Mouse (Mus musculus): ENCODE measurements at regions not wholly inside any gene's neighbourhood (a gene's known extent, or its start where the extent isn't known, plus 50 kb on each side); places are given as distances from the start of the nearest gene placed in this dataset.
"Not testable (repeated sequence)": the region's sequence is repeated elsewhere in the genome, so short reads cannot be mapped to it uniquely, and the experiment has no call there.

DNA sequence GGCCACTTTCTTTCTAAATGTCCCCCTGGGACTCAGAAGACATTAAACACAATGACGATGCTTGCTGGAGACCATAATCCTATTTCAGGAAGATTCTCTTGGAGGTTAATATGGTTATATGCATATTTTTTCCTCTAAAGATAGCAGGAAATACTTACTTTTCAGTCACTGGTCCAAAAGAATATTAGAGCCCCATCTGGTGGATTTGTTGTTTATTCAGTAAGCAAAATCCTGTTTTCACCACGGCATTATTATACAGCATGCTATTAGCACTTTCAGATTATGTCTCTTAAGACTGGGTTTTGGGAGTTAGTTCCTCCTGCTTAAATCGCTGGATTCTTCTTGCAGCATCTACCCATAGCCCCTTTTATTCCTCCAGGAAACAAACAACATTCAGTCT lies 146.6 kb upstream of the Ipo5 start:
- Histone ChIP-seq H3K9me3 (ENCODE audit: low read depth, low read length) (no peaks in the 10 kb centered on the region), H3K4me2 (no peak overlapping the region), H3K36me3 (ENCODE audit: insufficient read depth) (no peaks in the 10 kb centered on the region), H3K9ac (no peak overlapping the region), H3K4me3 (ENCODE audit: low read depth, low read length) (no peak overlapping the region), H3K4me1 (ENCODE audit: insufficient read depth) (no peaks in the 10 kb centered on the region), H3K27me3 (ENCODE audit: insufficient read depth, low read length) (no peaks in the 10 kb centered on the region), H3K27ac (ENCODE audit: low read depth) (no peak overlapping the region)
- ATAC-seq (ENCODE audit: insufficient read depth), result no peak
- peak; percentile 80 for DNase-seq
- 58% methylated on average over 3 of the region's 3 CpGs for WGBS
- TF ChIP-seq CTCF (IDR thresholded peaks at IDR 0.05; ENCODE audit: low read depth), result peak; percentile 47

DNA sequence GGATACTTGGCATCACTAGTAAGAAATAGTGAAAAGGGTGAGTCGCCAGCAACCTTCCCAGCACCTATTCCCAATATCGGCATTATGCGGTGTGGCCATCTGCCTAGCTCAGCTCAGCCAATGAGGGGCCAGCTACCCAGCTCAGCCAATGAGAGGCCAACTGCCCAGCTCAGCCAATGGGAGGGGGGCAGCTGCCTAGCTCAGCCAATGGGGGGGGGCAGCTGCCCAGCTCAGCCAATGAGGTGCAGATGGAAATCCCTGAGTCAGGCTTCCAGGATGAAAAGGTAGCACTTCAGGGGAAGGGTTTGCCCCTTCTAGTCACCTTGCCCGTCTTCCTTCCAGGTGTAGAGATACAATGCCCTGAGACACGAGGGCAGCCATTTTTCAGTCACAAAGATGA lies 144.6 kb upstream of the Ipo5 start:
- Histone ChIP-seq H3K9me3 (ENCODE audit: low read depth, low read length) (no peaks in the 10 kb centered on the region), H3K36me3 (ENCODE audit: insufficient read depth) (no peaks in the 10 kb centered on the region), H3K27me3 (ENCODE audit: insufficient read depth, low read length) (no peaks in the 10 kb centered on the region), H3K4me1 (ENCODE audit: insufficient read depth) (no peaks in the 10 kb centered on the region), H3K27ac (ENCODE audit: low read depth) (no peak overlapping the region), H3K4me2 (no peak overlapping the region), H3K9ac (no peak overlapping the region), H3K4me3 (ENCODE audit: low read depth, low read length) (no peak overlapping the region)
- TF ChIP-seq CTCF (IDR thresholded peaks at IDR 0.05; ENCODE audit: low read depth), result no peak
- ATAC-seq (ENCODE audit: insufficient read depth) (no peak), DNase-seq (no peak)
- 89% methylated on average over 5 of the region's 5 CpGs for WGBS

DNA sequence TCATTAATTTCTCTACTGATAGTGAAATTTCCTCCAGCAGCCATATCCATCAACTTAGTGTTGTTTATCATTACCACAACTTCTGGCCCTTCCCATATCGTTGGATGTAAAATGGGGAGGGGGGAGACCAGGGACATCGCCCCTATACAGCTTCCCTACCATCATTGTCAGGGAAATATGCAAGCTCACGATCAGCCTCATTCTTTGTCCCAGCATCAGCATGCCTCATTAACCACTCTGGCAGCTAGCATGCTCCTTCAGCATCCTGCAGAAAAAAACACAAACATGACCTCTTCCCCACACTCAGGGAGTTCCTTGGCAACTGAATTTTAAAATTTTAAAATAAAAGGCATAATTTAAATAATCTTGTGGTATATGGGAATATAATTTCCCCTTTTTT lies 140.4 kb upstream of the Ipo5 start:
- Histone ChIP-seq H3K36me3 (ENCODE audit: insufficient read depth) (no peaks in the 10 kb centered on the region), H3K4me2 (no peak overlapping the region), H3K27ac (ENCODE audit: low read depth) (no peak overlapping the region), H3K27me3 (ENCODE audit: insufficient read depth, low read length) (no peaks in the 10 kb centered on the region), H3K9me3 (ENCODE audit: low read depth, low read length) (no peaks in the 10 kb centered on the region), H3K4me1 (ENCODE audit: insufficient read depth) (no peaks in the 10 kb centered on the region), H3K4me3 (ENCODE audit: low read depth, low read length) (no peak overlapping the region), H3K9ac (no peak overlapping the region)
- ATAC-seq (ENCODE audit: insufficient read depth), result no peak
- DNase-seq, result no peak
- 53% methylated on average over 3 of the region's 3 CpGs for WGBS
- no peak for TF ChIP-seq CTCF (IDR thresholded peaks at IDR 0.05; ENCODE audit: low read depth)

DNA sequence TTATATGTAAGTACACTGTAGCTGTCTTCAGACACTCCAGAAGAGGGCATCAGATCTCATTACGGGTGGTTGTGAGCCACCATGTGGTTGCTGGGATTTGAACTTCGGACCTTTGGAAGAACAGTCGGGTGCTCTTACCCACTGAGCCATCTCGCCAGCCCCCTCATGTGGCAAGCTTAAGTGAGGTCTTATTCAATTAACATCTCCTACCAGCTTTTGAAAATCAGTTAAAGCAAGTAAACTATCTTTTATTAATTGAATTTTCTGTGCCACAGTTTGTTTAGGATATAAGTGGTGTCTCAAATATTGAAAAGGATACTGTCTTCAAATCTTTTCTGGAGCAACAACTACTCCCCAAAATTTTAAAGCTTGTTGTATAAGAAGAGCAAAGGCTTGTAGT lies 138.0 kb upstream of the Ipo5 start:
- not testable (repeated sequence) for H3K27ac ChIP-seq (ENCODE audit: low read depth); H3K36me3 ChIP-seq (ENCODE audit: insufficient read depth); H3K27me3 ChIP-seq (ENCODE audit: insufficient read depth, low read length); H3K4me1 ChIP-seq (ENCODE audit: insufficient read depth); H3K4me2 ChIP-seq; H3K9ac ChIP-seq; H3K9me3 ChIP-seq (ENCODE audit: low read depth, low read length); DNase-seq; ATAC-seq (ENCODE audit: insufficient read depth); H3K4me3 ChIP-seq (ENCODE audit: low read depth, low read length)
- WGBS, result 76% methylated on average over 3 of the region's 4 CpGs

DNA sequence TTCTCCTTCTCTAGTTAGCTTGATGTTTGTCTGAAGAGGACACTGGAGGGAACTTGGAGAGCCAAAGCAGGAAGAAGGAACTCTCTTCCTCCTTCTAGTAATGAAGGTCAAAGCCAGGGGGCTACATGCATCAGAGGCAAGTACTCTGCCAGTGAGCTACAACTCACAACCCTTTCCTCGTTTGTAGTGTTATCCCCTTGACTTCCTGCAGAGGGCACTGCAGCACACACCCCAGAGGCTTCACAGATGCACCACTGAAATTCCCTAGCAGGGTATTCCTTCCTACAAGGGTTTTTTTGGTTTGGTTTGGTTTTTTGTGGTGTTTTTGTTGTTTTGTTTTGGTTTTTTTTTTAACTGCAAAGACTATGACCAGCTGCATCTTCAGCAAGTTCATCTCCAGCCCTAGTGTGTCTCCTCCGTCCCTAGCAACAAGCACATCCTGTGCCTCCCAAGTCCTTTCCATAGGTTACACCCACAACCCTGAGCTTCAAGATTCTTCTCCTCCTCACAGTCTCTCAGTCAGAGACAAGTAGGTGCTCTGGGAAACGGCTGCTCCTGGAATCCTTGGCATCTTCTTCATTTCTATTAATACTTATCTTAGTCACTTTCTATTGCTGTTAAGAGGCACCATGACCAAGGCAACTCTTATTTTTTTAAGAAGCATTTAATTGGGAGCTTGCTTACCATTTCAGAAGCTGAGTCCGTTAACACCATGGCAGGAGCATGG lies 119.0 kb upstream of the Ipo5 start:
- no peaks in the 10 kb centered on the region for H3K4me1 ChIP-seq (ENCODE audit: insufficient read depth)
- ATAC-seq (ENCODE audit: insufficient read depth) (no peak), DNase-seq (peak; percentile 17)
- no peaks in the 10 kb centered on the region for H3K36me3 ChIP-seq (ENCODE audit: insufficient read depth)
- H3K9ac ChIP-seq, result no peak overlapping the region
- peak; percentile 61 for TF ChIP-seq CTCF (IDR thresholded peaks at IDR 0.05; ENCODE audit: low read depth)
- H3K4me3 ChIP-seq (ENCODE audit: low read depth, low read length), result no peak overlapping the region
- no peaks in the 10 kb centered on the region for H3K27me3 ChIP-seq (ENCODE audit: insufficient read depth, low read length)
- no peak overlapping the region for H3K4me2 ChIP-seq
- H3K9me3 ChIP-seq (ENCODE audit: low read depth, low read length), result no peaks in the 10 kb centered on the region
- 70% methylated on average over 4 of the region's 4 CpGs for WGBS
- no peak overlapping the region for H3K27ac ChIP-seq (ENCODE audit: low read depth)

DNA sequence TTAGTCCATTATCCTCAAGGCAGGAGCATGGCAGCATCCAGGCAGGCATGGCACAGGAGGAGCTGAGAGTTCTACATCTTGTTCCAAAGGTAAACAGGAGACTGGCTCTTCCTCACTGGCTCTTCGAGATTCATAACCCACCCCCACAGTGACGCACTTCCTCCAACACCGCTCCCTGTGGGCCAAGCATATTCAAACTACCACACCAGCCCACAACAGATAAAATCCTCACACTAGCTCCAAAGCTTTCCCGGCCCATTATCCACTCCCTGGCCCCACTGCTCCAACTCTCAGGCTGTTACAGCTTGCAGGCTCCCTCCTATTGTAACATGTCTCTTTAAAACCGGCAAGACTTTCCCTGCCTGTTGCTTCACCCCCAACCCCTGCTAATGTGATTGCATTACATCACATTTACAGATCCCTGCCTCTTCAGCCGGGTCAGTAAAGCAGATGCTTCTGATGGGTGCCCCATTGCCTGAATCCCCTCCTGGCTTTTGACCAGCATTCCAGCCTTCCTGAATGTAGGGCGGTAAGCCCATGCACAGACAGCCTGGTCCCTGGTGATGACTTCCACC lies 113.0 kb upstream of the Ipo5 start:
- TF ChIP-seq CTCF (IDR thresholded peaks at IDR 0.05; ENCODE audit: low read depth), result no peak
- H3K9ac ChIP-seq, result no peak overlapping the region
- DNase-seq, result no peak
- H3K9me3 ChIP-seq (ENCODE audit: low read depth, low read length), result no peaks in the 10 kb centered on the region
- H3K27me3 ChIP-seq (ENCODE audit: insufficient read depth, low read length), result no peaks in the 10 kb centered on the region
- no peaks in the 10 kb centered on the region for H3K36me3 ChIP-seq (ENCODE audit: insufficient read depth)
- ATAC-seq (ENCODE audit: insufficient read depth), result no peak
- no peak overlapping the region for H3K4me2 ChIP-seq
- H3K4me1 ChIP-seq (ENCODE audit: insufficient read depth), result no peaks in the 10 kb centered on the region
- H3K4me3 ChIP-seq (ENCODE audit: low read depth, low read length), result no peak overlapping the region
- H3K27ac ChIP-seq (ENCODE audit: low read depth), result no peak overlapping the region
- 55% methylated on average over 7 of the region's 7 CpGs for WGBS

DNA sequence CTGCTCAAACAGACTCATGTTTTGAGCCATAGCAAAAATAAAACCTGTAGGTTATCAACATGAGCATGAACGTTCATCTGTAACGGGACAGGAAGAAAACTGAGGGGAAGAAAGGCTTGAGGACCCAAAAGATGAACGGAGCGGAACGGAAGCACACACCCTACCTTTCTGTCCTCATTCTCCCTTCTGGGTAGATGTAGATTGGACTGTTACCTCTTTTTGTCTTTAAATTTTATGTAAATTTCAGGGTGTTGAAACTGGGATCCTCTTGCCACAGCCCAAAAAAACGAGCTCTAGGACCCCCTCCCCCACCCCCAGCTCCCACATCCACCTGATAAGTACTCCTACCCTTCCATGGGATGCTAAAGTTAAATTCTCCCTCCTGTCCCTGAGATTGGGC lies 107.8 kb upstream of the Ipo5 start:
- Histone ChIP-seq H3K36me3 (ENCODE audit: insufficient read depth) (no peaks in the 10 kb centered on the region), H3K9ac (no peak overlapping the region), H3K4me3 (ENCODE audit: low read depth, low read length) (no peak overlapping the region), H3K4me2 (no peak overlapping the region), H3K9me3 (ENCODE audit: low read depth, low read length) (no peaks in the 10 kb centered on the region), H3K27me3 (ENCODE audit: insufficient read depth, low read length) (no peaks in the 10 kb centered on the region), H3K27ac (ENCODE audit: low read depth) (peak overlapping the region; percentile 87; the same call in 1 of the 2 replicates), H3K4me1 (ENCODE audit: insufficient read depth) (peaks cover 9% of the 10 kb centered on the region)
- no peak for ATAC-seq (ENCODE audit: insufficient read depth)
- 73% methylated on average over 6 of the region's 6 CpGs for WGBS
- no peak for DNase-seq
- no peak for TF ChIP-seq CTCF (IDR thresholded peaks at IDR 0.05; ENCODE audit: low read depth)
